Mouse (Mus musculus) CH12.LX (cell line): ENCODE data around the gene Maml2. TPM values are rescaled to one million over a fixed set of nuclear protein-coding genes. Genes with fewer than 3 reads are reported as not detected.

Experiments used
- DNase-seq: peaks from one replicate; pipeline ENCODE4 v3.0.0-alpha.2; 2013; ENCODE audit errors: extremely low read depth
- H3K27ac ChIP-seq: 2 replicates; pipeline ENCODE4 v1.5.1; 2012; ENCODE audit warnings: low read depth, mild to moderate bottlenecking, control low read depth, moderate library complexity; ENCODE audit not compliant: insufficient read depth
- H3K27me3 ChIP-seq: replicated peaks from 2 replicates; pipeline ENCODE3; 2012; ENCODE audit warnings: inconsistent platforms
- H3K36me3 ChIP-seq, 2 experiments: replicated peaks in 1 of 2; 2 replicates each; pipeline versions ENCODE3 to v1.6.1; 2012; ENCODE audit warnings: inconsistent platforms in 1 of 2, low read length in 1 of 2, mild to moderate bottlenecking in 1 of 2, mixed read lengths in 1 of 2, moderate library complexity in 1 of 2; ENCODE audit not compliant: control insufficient read depth in 1 of 2, insufficient read depth in 1 of 2
- H3K4me1 ChIP-seq, 2 experiments: 2 replicates each; pipeline ENCODE4 v1.6.1; 2012; ENCODE audit warnings: inconsistent platforms in 1 of 2, moderate library complexity in 1 of 2; ENCODE audit not compliant: insufficient read depth in 2 of 2, control insufficient read depth in 1 of 2
- H3K4me2 ChIP-seq: 2 replicates; pipeline ENCODE4 v1.6.1; 2012; ENCODE audit warnings: low read depth, mild to moderate bottlenecking, control low read depth; ENCODE audit not compliant: poor library complexity, insufficient read depth, severe bottlenecking
- H3K4me3 ChIP-seq, 3 experiments: fragments of 150-350 bp in 1 of 3; sonication (generic) in 1 of 3; replicated peaks in 1 of 3; 2 replicates each; pipeline versions ENCODE3 to v1.5.1; 2011 to 2012; ENCODE audit warnings: low read depth in 2 of 3, low read length in 2 of 3, mild to moderate bottlenecking in 2 of 3, moderate library complexity in 2 of 3, control low read depth in 1 of 3, improper control_type of control experiment in 1 of 3, inconsistent platforms in 1 of 3, mixed read lengths in 1 of 3; ENCODE audit not compliant: poor library complexity in 1 of 3
- H3K79me2 ChIP-seq: replicated peaks from 2 replicates; pipeline ENCODE4 v1.6.1; 2012; ENCODE audit warnings: mild to moderate bottlenecking, moderate library complexity; ENCODE audit not compliant: control insufficient read depth, poor library complexity, insufficient read depth, severe bottlenecking; ENCODE audit errors: extremely low read depth
- H3K9ac ChIP-seq: 2 replicates; pipeline ENCODE4 v1.6.1; 2012; ENCODE audit warnings: low read depth, mild to moderate bottlenecking, control low read depth, moderate library complexity; ENCODE audit not compliant: insufficient read depth
- H3K9me3 ChIP-seq: replicated peaks from 2 replicates; pipeline ENCODE3; 2012; ENCODE audit warnings: low read length, inconsistent platforms, mixed read lengths
- BHLHE40 ChIP-seq: IDR thresholded peaks from 2 replicates; pipeline ENCODE4 v1.6.1; 2011; ENCODE audit warnings: mild to moderate bottlenecking, low read depth, low read length, improper control_type of control experiment
- CHD1 ChIP-seq: IDR thresholded peaks from 2 replicates; pipeline ENCODE4 v1.6.1; 2012; ENCODE audit warnings: low read depth, low read length, improper control_type of control experiment, inconsistent platforms
- CHD2 ChIP-seq: IDR thresholded peaks from 2 replicates; pipeline ENCODE4 v1.6.1; 2011; ENCODE audit warnings: low read length, improper control_type of control experiment
- CTCF ChIP-seq, 2 experiments: IDR thresholded peaks in 1 of 2; conservative IDR thresholded peaks in 1 of 2; 2 replicates each; pipeline ENCODE4 v1.5.1; 2011 to 2012; ENCODE audit warnings: low read depth in 2 of 2, low read length in 2 of 2, improper control_type of control experiment in 1 of 2, inconsistent platforms in 1 of 2, mild to moderate bottlenecking in 1 of 2, moderate library complexity in 1 of 2
- ELF1 ChIP-seq: IDR thresholded peaks from 2 replicates; pipeline ENCODE4 v1.6.1; 2014; ENCODE audit warnings: low read depth, mild to moderate bottlenecking, inconsistent platforms, low read length, improper control_type of control experiment
- GABPA ChIP-seq: IDR thresholded peaks from 2 replicates; pipeline ENCODE4 v1.6.1; 2012; ENCODE audit warnings: low read depth, low read length, improper control_type of control experiment, inconsistent platforms; ENCODE audit not compliant: insufficient replicate concordance
- HCFC1 ChIP-seq: IDR thresholded peaks from 2 replicates; pipeline ENCODE4 v1.6.1; 2012; ENCODE audit warnings: low read depth, mild to moderate bottlenecking, inconsistent platforms, low read length, improper control_type of control experiment
- IRF4 ChIP-seq: IDR thresholded peaks from 2 replicates; pipeline ENCODE4 v1.6.1; 2014; ENCODE audit warnings: low read depth, mild to moderate bottlenecking, inconsistent platforms, low read length, improper control_type of control experiment
- JUN ChIP-seq: IDR thresholded peaks from 2 replicates; pipeline ENCODE4 v1.6.1; 2011; ENCODE audit warnings: low read depth, mild to moderate bottlenecking, low read length, improper control_type of control experiment, moderate library complexity; ENCODE audit not compliant: insufficient read depth
- JUND ChIP-seq: conservative IDR thresholded peaks from 2 replicates; pipeline ENCODE4 v1.6.1; 2011; ENCODE audit warnings: low read depth, low read length, improper control_type of control experiment
- MAFK ChIP-seq: IDR thresholded peaks from 2 replicates; pipeline ENCODE4 v1.6.1; 2011; ENCODE audit warnings: low read length, improper control_type of control experiment; ENCODE audit not compliant: insufficient replicate concordance
- MAZ ChIP-seq: IDR thresholded peaks from 2 replicates; pipeline ENCODE4 v1.6.1; 2012; ENCODE audit warnings: low read depth, mild to moderate bottlenecking, inconsistent platforms, low read length, improper control_type of control experiment, moderate library complexity
- MXI1 ChIP-seq: IDR thresholded peaks from 2 replicates; pipeline ENCODE4 v1.6.1; 2011; ENCODE audit warnings: mild to moderate bottlenecking, low read depth, low read length, improper control_type of control experiment
- MYC ChIP-seq: IDR thresholded peaks from 2 replicates; pipeline ENCODE4 v1.6.1; 2011; ENCODE audit warnings: low read depth, mild to moderate bottlenecking, improper control_type of control experiment, low read length
- NRF1 ChIP-seq: IDR thresholded peaks from 2 replicates; pipeline ENCODE4 v1.6.1; 2014; ENCODE audit warnings: low read depth, mild to moderate bottlenecking, inconsistent platforms, low read length, improper control_type of control experiment, moderate library complexity
- PAX5 ChIP-seq: IDR thresholded peaks from 2 replicates; pipeline ENCODE4 v1.6.1; 2012; ENCODE audit warnings: low read length, inconsistent platforms, mixed read lengths
- POLR2A ChIP-seq: IDR thresholded peaks from 2 replicates; pipeline ENCODE4 v1.6.1; 2011; ENCODE audit warnings: low read depth, mild to moderate bottlenecking, improper control_type of control experiment, low read length
- POLR2AphosphoS2 ChIP-seq: IDR thresholded peaks from 2 replicates; pipeline ENCODE4 v1.6.1; 2011; ENCODE audit warnings: low read depth, low read length, improper control_type of control experiment
- RAD21 ChIP-seq: IDR thresholded peaks from 2 replicates; pipeline ENCODE4 v1.6.1; 2011; ENCODE audit warnings: low read depth, mild to moderate bottlenecking, low read length, improper control_type of control experiment, moderate library complexity
- RCOR1 ChIP-seq: conservative IDR thresholded peaks from 2 replicates; pipeline ENCODE4 v1.6.1; 2012; ENCODE audit warnings: low read depth, mild to moderate bottlenecking, inconsistent platforms, low read length, improper control_type of control experiment
- SIN3A ChIP-seq: IDR thresholded peaks from 2 replicates; pipeline ENCODE4 v1.6.1; 2012; ENCODE audit warnings: low read length, improper control_type of control experiment, inconsistent platforms
- SMC3 ChIP-seq: IDR thresholded peaks from 2 replicates; pipeline ENCODE4 v1.6.1; 2011; ENCODE audit warnings: low read depth, low read length, improper control_type of control experiment
- TCF12 ChIP-seq: IDR thresholded peaks from 2 replicates; pipeline ENCODE4 v1.6.1; 2014; ENCODE audit warnings: low read depth, mild to moderate bottlenecking, inconsistent platforms, low read length, improper control_type of control experiment
- UBTF ChIP-seq: IDR thresholded peaks from 2 replicates; pipeline ENCODE4 v1.6.1; 2012; ENCODE audit warnings: low read depth, mild to moderate bottlenecking, inconsistent platforms, low read length, improper control_type of control experiment, moderate library complexity
- USF1 ChIP-seq: IDR thresholded peaks from 2 replicates; pipeline ENCODE4 v1.6.1; 2014; ENCODE audit warnings: low read depth, mild to moderate bottlenecking, inconsistent platforms, low read length, improper control_type of control experiment
- ZKSCAN1 ChIP-seq: IDR thresholded peaks from 2 replicates; pipeline ENCODE4 v1.6.1; 2012; ENCODE audit warnings: low read depth, inconsistent platforms, low read length, improper control_type of control experiment, borderline replicate concordance
- ZMIZ1 ChIP-seq: IDR thresholded peaks from 2 replicates; pipeline ENCODE4 v1.6.1; 2012; ENCODE audit warnings: low read depth, mild to moderate bottlenecking, inconsistent platforms, low read length, improper control_type of control experiment
- dilution Hi-C: fragments of 300-500 bp; cut with MboI; formaldehyde crosslinking; loops from 2 replicates; pipeline ENCODE4 v1.14.3; 2020; ENCODE audit warnings: low sequenced_read_pairs; ENCODE audit not compliant: extremely low pct_unique_long_range_greater_than_20kb, extremely low pct_ligation_motif_present
- in situ Hi-C: fragments of 300-500 bp; cut with MboI; formaldehyde crosslinking; loops from 3 replicates; pipeline ENCODE4 v1.14.3; 2019; ENCODE audit warnings: low sequenced_read_pairs, low pct_ligation_motif_present, low pct_unique_long_range_greater_than_20kb, mixed read lengths
- polyA plus RNA-seq: library from polyadenylated mRNA; unstranded; fragments of >175 nt; gene quantifications from 2 replicates; pipeline ENCODE4 v1.2.1, GENCODE M21; 2012; ENCODE audit warnings: low read depth; ENCODE audit not compliant: insufficient read length
- total RNA-seq, 2 experiments: library from RNA; depleted of rRNA; stranded (reverse); fragments of 300-350 nt in 1 of 2; fragments of >200 nt in 1 of 2; gene quantifications; 2 replicates each; pipeline ENCODE4 v1.2.3; 2012 to 2014

The Maml2 gene
- total and polyA plus RNA-seq, 3 experiments: 5.9 to 9.1 (median 5.9) TPM

DNA sequence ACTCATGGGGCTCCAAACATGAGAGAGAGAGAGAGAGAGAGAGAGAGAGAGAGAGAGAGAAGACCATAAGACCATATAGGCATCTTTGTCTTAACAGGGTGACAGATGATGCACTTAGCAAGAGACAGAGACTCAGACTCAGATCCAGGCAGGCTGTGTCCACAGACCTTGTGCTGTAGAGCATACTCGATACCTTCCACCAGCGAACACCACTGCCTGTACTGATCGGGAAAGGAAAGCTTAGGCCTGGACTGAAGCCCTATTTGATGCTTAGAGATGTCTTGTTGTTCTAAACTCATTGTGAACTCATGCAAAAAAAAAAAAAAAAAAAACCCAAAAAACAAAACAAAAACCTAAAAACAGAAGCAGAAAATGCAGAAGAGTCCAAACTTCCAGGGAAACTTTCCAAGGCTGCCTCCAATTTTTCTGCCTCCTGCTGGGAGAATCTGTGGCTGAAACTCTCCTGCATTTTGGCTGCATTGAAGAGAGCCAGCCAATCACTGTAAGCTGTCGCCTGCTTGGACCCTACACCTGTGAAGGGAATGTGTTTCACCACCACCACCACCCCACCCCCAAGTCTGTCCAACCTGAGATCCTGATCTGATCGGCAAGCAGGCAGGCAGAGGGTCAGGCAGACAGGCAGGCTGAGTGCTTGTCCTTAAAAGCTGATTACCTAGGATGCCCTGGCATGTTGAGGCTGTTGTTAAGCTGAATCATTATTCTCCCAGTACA, 268.6 kb downstream of the Maml2 start:
- Histone ChIP-seq H3K79me2 (no peaks in the 10 kb centered on the region), H3K4me2 (no peak overlapping the region), H3K36me3 (peaks cover 0 to 7% of the 10 kb centered on the region in 2 experiments), H3K27me3 (no peaks in the 10 kb centered on the region), H3K27ac (no peak overlapping the region), H3K9me3 (no peaks in the 10 kb centered on the region), H3K4me1 (peaks cover 33 to 38% of the 10 kb centered on the region in 2 experiments), H3K4me3 (no peak overlapping the region), H3K9ac (no peak overlapping the region)
- dilution Hi-C loops (no loop called here), in situ Hi-C loops (no loop called here)
- no peak for TF ChIP-seq ELF1
- TF ChIP-seq RCOR1: no peak
- TF ChIP-seq POLR2AphosphoS2: no peak
- TF ChIP-seq ZKSCAN1: no peak
- no peak for TF ChIP-seq JUN
- TF ChIP-seq CHD1: no peak
- TF ChIP-seq GABPA: no peak
- no peak for TF ChIP-seq MAZ
- TF ChIP-seq NRF1: no peak
- TF ChIP-seq MXI1: no peak
- TF ChIP-seq SIN3A: no peak
- no peak for DNase-seq

DNA sequence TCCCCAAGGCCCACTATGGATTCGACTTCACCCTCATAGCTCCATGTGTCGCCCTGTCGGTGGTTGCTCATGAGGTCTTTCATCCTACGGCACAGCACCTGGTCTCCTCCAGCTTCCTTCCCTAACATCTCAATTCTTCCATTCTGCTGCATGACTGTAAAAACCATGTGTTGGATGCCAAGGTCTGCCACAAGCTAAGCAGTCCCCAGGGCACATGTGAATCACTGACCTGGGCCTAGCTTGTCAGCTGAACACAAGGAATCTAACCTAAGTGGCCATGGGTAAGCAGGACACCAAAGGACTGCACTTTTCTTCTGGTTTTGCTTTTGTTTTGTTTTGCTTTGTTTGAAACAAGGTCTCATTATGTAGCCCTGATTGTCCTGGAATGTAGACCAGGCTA, 271.3 kb downstream of the Maml2 start:
- Histone ChIP-seq H3K4me3 (no peak overlapping the region), H3K27ac (no peak overlapping the region), H3K4me1 (peaks cover 14 to 18% of the 10 kb centered on the region in 2 experiments), H3K27me3 (no peaks in the 10 kb centered on the region), H3K9ac (no peak overlapping the region), H3K79me2 (no peaks in the 10 kb centered on the region), H3K9me3 (peaks cover 8% of the 10 kb centered on the region), H3K4me2 (no peak overlapping the region), H3K36me3 (peaks cover 0 to 8% of the 10 kb centered on the region in 2 experiments)
- no peak for TF ChIP-seq TCF12
- TF ChIP-seq ZMIZ1: no peak
- TF ChIP-seq MAZ: no peak
- no peak for TF ChIP-seq RAD21
- TF ChIP-seq BHLHE40: no peak
- TF ChIP-seq MYC: no peak
- no peak for TF ChIP-seq RCOR1
- no peak for TF ChIP-seq JUND
- TF ChIP-seq CHD2: no peak
- no peak for TF ChIP-seq SIN3A
- no peak for TF ChIP-seq USF1
- TF ChIP-seq UBTF: no peak
- TF ChIP-seq PAX5: no peak
- no peak for TF ChIP-seq SMC3
- no peak for TF ChIP-seq POLR2A
- no peak for TF ChIP-seq HCFC1
- no peak for TF ChIP-seq MAFK
- TF ChIP-seq CTCF (conservative IDR thresholded peaks at IDR 0.05 in 1 of 2, IDR thresholded peaks at IDR 0.05 in 1 of 2; ENCODE audit: low read depth in 2 of 2, low read length in 2 of 2): no peak
- TF ChIP-seq IRF4: no peak
- no peak for TF ChIP-seq GABPA
- no peak for DNase-seq
- dilution Hi-C loops: no loop called here
- in situ Hi-C loops: no loop called here
